Mouse (Mus musculus) kidney, postnatal 0 days (tissue): ENCODE data around the gene Plcz1. TPM values are rescaled to one million over a fixed set of nuclear protein-coding genes. Genes with fewer than 3 reads are reported as not detected.

Source experiments
- ATAC-seq: fragments of 200-750 bp; cut with Nextera tagmentation; replicated peaks from 2 replicates; pipeline ENCODE4 v1.8.0; 2017; ENCODE audit warnings: low read depth, moderate number of reproducible peaks, moderate TSS enrichment, moderate library complexity; ENCODE audit not compliant: low FRiP score
- DNase-seq: peaks from one replicate; pipeline ENCODE4 v3.0.0-alpha.2; 2016; ENCODE audit warnings: low spot score
- H3K27ac ChIP-seq: fragments of 300-500 bp; sonication (generic); 2 replicates; pipeline ENCODE4 v1.5.1; 2014; ENCODE audit warnings: mild to moderate bottlenecking
- H3K27me3 ChIP-seq: fragments of 300-500 bp; sonication (generic); 2 replicates; pipeline ENCODE4 v1.6.1; 2014; ENCODE audit warnings: low read length, mixed read lengths; ENCODE audit not compliant: insufficient read depth
- H3K36me3 ChIP-seq: fragments of 300-500 bp; sonication (generic); 2 replicates; pipeline ENCODE4 v1.6.1; 2014; ENCODE audit warnings: low read length, mixed read lengths; ENCODE audit not compliant: insufficient read depth
- H3K4me1 ChIP-seq: fragments of 300-500 bp; sonication (generic); replicated peaks from 2 replicates; pipeline ENCODE4 v1.6.1; 2014; ENCODE audit warnings: antibody characterized with exemption, low read length, mixed read lengths; ENCODE audit not compliant: insufficient read depth
- H3K4me2 ChIP-seq: fragments of 300-500 bp; sonication (generic); 2 replicates; pipeline ENCODE4 v1.6.1; 2014; ENCODE audit warnings: mild to moderate bottlenecking, low read length, moderate library complexity, mixed read lengths
- H3K4me3 ChIP-seq: fragments of 300-500 bp; sonication (generic); replicated peaks from 2 replicates; pipeline ENCODE4 v1.5.1; 2014; ENCODE audit warnings: low read depth, low read length
- H3K9ac ChIP-seq: fragments of 300-500 bp; sonication (generic); 2 replicates; pipeline ENCODE4 v1.6.1; 2014; ENCODE audit warnings: low read depth, low read length
- H3K9me3 ChIP-seq: fragments of 300-500 bp; sonication (generic); replicated peaks from 2 replicates; pipeline ENCODE4 v1.6.1; 2016; ENCODE audit warnings: low read length, inconsistent platforms, mixed read lengths
- CTCF ChIP-seq: IDR thresholded peaks from 2 replicates; pipeline ENCODE4 v1.5.1; 2016; ENCODE audit warnings: antibody characterized with exemption, low read depth, mild to moderate bottlenecking, moderate library complexity
- WGBS: fragments of 180-500 bp; shearing (Covaris S2); extraction: QIAGEN DNeasy Blood & Tissue Kit; methylation state at CpG from one replicate; pipeline ENCODE4 v1.1.7; 2014; 5-methylcytosine and 5-hydroxymethylcytosine counted together
- polyA plus RNA-seq: library from polyadenylated mRNA; unstranded; fragments of >200 nt; fragmentation: Nextera tagmentation; extraction: Ambion mirVana; gene quantifications from 2 replicates; pipeline ENCODE4 v1.2.1, GENCODE M21; 2015

Plcz1 gene
- polyA plus RNA-seq, 1 experiment from 2014 or later, result 0.05 TPM

- no peak overlapping the region for H3K9ac ChIP-seq
- no peaks in the 10 kb centered on the region for H3K36me3 ChIP-seq
- TF ChIP-seq CTCF, result no peak
- no peak overlapping the region for H3K27ac ChIP-seq
- H3K9me3 ChIP-seq, result no peaks in the 10 kb centered on the region
- ATAC-seq (no peak), DNase-seq (no peak)
- no peak overlapping the region for H3K4me3 ChIP-seq
- no peaks in the 10 kb centered on the region for H3K27me3 ChIP-seq
- no peak overlapping the region for H3K4me2 ChIP-seq
- H3K4me1 ChIP-seq, result no peaks in the 10 kb centered on the region
- WGBS, result 46% methylated on average over 7 of the region's 7 CpGs
Measured at GRCm38 (mm10) chr6:139957531-139958241, 83.6 kb downstream of the Plcz1 start.

DNA sequence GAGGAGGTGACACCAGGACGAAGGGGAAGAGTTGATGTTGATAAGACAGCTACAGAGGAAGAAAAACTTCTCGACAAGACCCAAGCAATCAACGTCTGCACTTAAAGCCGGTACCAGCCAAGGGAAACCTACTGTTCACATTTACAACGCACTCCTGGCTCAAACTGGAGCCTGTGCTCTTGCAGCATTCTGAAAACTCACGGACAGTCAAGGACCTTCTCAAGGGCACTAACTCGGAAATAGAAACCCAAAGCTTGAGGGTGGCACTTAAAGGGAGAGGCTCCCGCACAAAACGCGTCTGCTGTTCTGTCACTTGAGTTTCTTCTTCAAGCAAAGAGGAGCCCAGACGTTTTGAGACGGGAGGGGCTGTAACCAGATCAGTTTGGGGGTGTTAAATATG lies 87.7 kb downstream of the Plcz1 start:
- H3K27me3 ChIP-seq, result no peaks in the 10 kb centered on the region
- WGBS, result 74% methylated on average over 12 of the region's 12 CpGs
- H3K4me3 ChIP-seq, result no peak overlapping the region
- H3K27ac ChIP-seq, result no peak overlapping the region
- H3K9me3 ChIP-seq, result no peaks in the 10 kb centered on the region
- TF ChIP-seq CTCF, result no peak
- no peak overlapping the region for H3K9ac ChIP-seq
- H3K4me2 ChIP-seq, result no peak overlapping the region
- DNase-seq, result no peak
- no peaks in the 10 kb centered on the region for H3K4me1 ChIP-seq
- H3K36me3 ChIP-seq, result no peaks in the 10 kb centered on the region
- ATAC-seq, result no peak

GRCm38 (mm10) chr6:139947106-139947879 lies 94.0 kb downstream of the Plcz1 start:
- peak; percentile 95 for ATAC-seq
- Histone ChIP-seq H3K27ac (peak overlapping the region; percentile 47; the same call in 1 of the 2 replicates), H3K4me1 (no peaks in the 10 kb centered on the region), H3K9me3 (no peaks in the 10 kb centered on the region), H3K4me2 (no peak overlapping the region), H3K9ac (no peak overlapping the region), H3K4me3 (no peak overlapping the region), H3K36me3 (no peaks in the 10 kb centered on the region), H3K27me3 (no peaks in the 10 kb centered on the region)
- peak; percentile 27 for DNase-seq
- 62% methylated on average over 8 of the region's 8 CpGs for WGBS
- TF ChIP-seq CTCF, result no peak

Other genes starting within 250 kb of the Plcz1 start
- gene Capza3, start 205 bp downstream of the Plcz1 start, polyA plus RNA-seq, result not detected in 2 replicates